Mouse (Mus musculus) spleen, adult 2 months (tissue): ENCODE results near the gene Ipcef1.

Experiments
- CTCF ChIP-seq: fragments of 200-500 bp; IDR thresholded peaks from 2 replicates; pipeline ENCODE4 v1.5.1; 2011; ENCODE audit warnings: mild to moderate bottlenecking, inconsistent platforms; ENCODE audit not compliant: insufficient read depth, insufficient read length, insufficient replicate concordance; ENCODE audit errors: extremely low read depth
- POLR2A ChIP-seq: fragments of 200-500 bp; IDR thresholded peaks from 2 replicates; pipeline ENCODE4 v1.6.1; 2011; ENCODE audit warnings: low read depth, low read length, inconsistent platforms

- no peak for TF ChIP-seq POLR2A
- TF ChIP-seq CTCF = no peak
Observed at GRCm38 (mm10) chr10:6930398-6930797, 121.9 kb downstream of the Ipcef1 start.
